Mouse (Mus musculus): ENCODE results near the gene Ccdc85c. TPM values are rescaled to one million over a fixed set of nuclear protein-coding genes. Genes with fewer than 3 reads are reported as not detected.
A peak's percentile ranks its signal among the peaks of the same experiment; 100 is the strongest.

The Ccdc85c gene
- polyA plus RNA-seq, 1 experiment from 2014 or later = 11.2 TPM

DNA sequence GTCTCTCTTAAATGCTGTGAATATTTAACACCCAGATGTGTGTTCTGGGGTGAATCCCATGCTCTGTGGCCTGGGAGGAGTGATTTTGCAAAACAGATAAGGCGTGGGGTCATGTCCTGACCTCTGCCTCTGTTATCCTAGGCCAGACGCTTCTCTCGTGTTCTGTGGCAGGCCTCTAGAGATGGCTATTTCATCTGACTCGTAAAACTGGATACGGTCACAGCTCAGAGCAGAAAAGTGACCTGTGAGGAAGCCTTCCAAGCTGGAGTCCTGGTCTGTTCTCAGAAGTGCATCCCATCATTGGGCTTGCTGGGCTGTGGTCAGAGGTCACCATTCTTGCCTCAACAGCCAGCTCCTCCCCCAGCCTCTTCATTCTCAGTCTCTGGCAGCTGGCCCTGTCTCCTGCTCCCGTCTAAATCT, 37.2 kb upstream of the Ccdc85c start:
- H3K9ac ChIP-seq (ENCODE audit: low read length) = no peak overlapping the region
- H3K9me3 ChIP-seq (ENCODE audit: control insufficient read depth, low read length) = no peaks in the 10 kb centered on the region
- H3K36me3 ChIP-seq (ENCODE audit: control insufficient read depth, insufficient read depth, low read length) = no peaks in the 10 kb centered on the region
- H3K27me3 ChIP-seq (replicated peaks; ENCODE audit: control insufficient read depth, insufficient read depth, low read length) = peaks cover 23% of the 10 kb centered on the region
- H3K27ac ChIP-seq (ENCODE audit: low read depth) = no peak overlapping the region
- ATAC-seq (replicated peaks; ENCODE audit: low FRiP score, low TSS enrichment, low read depth) (no peak), DNase-seq (ENCODE audit: low spot score) (no peak)
- 37% methylated on average over 6 of the region's 6 CpGs for WGBS
- no peaks in the 10 kb centered on the region for H3K4me1 ChIP-seq (replicated peaks; ENCODE audit: control insufficient read depth, insufficient read depth, low read length)
- no peak overlapping the region for H3K4me3 ChIP-seq (ENCODE audit: low read depth, low read length)
- H3K4me2 ChIP-seq (ENCODE audit: low read length) = no peak overlapping the region

DNA sequence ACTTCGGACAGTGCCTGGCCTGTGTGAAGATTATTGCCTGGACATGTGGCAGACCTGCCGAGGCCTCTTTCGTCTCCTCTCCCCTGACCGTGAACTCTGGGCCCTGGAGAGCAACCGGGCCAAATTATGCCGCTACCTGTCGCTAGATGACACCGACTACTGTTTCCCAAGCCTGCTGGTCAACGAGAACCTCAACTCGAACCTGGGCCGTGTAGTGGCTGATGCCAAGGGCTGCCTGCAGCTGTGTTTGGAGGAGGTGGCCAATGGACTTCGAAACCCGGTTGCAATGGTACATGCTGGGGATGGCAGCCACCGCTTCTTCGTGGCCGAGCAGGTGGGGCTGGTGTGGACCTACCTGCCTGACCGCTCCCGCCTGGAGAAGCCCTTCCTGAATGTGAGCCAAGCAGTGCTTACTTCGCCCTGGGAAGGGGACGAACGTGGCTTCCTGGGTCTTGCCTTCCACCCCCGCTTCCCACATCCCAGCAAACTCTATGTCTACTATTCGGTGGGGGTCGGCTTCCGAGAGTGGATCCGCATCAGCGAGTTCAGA, 36.6 kb upstream of the Ccdc85c start:
- H3K4me1 ChIP-seq (replicated peaks; ENCODE audit: control insufficient read depth, insufficient read depth, low read length) = no peaks in the 10 kb centered on the region
- H3K4me2 ChIP-seq (ENCODE audit: low read length) = no peak overlapping the region
- WGBS = 89% methylated on average over 27 of the region's 27 CpGs
- ATAC-seq (replicated peaks; ENCODE audit: low FRiP score, low TSS enrichment, low read depth) = no peak
- no peak overlapping the region for H3K27ac ChIP-seq (ENCODE audit: low read depth)
- H3K9me3 ChIP-seq (ENCODE audit: control insufficient read depth, low read length) = no peaks in the 10 kb centered on the region
- peaks cover 17% of the 10 kb centered on the region for H3K27me3 ChIP-seq (replicated peaks; ENCODE audit: control insufficient read depth, insufficient read depth, low read length)
- no peak overlapping the region for H3K9ac ChIP-seq (ENCODE audit: low read length)
- H3K4me3 ChIP-seq (ENCODE audit: low read depth, low read length) = no peak overlapping the region
- H3K36me3 ChIP-seq (ENCODE audit: control insufficient read depth, insufficient read depth, low read length) = no peaks in the 10 kb centered on the region
- no peak for DNase-seq (ENCODE audit: low spot score)

DNA sequence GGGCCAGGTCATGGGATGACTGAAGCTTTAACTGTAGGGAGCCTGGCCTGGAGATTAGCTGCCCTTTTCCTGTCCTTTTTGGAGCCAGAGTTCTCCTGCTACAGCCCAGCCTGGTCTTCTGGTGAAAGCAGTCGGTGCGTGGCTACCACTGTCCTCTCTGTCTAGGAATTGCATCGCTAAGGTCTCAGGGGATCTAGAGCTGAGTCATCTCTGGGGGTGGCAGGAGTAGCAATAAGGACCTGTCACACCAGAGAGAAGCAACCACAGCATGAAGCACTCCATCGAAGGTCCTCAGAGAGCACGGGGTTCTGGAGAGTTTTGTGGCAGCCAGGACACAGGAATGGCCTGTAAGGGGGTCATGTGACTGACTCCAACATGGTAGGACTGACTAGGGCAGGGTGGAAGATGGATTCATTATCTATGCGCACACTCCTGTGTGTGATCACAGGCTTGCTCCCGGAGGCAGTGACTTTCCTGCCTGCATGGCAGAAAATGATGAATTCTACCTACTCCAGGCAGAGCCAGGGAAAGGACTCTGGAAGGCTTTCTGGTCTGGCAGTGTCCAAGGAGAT, 35.3 kb upstream of the Ccdc85c start:
- H3K4me1 ChIP-seq (replicated peaks; ENCODE audit: control insufficient read depth, insufficient read depth, low read length) = 0 out of 2 replicates have a peak, but pooled peaks cover 4% of the 10 kb centered on the region
- no peak overlapping the region for H3K4me3 ChIP-seq (ENCODE audit: low read depth, low read length)
- H3K27me3 ChIP-seq (replicated peaks; ENCODE audit: control insufficient read depth, insufficient read depth, low read length) = peaks cover 4% of the 10 kb centered on the region; the same call in 1 of the 2 replicates
- ATAC-seq (replicated peaks; ENCODE audit: low FRiP score, low TSS enrichment, low read depth) (no peak), DNase-seq (ENCODE audit: low spot score) (no peak)
- H3K27ac ChIP-seq (ENCODE audit: low read depth) = no peak overlapping the region
- H3K36me3 ChIP-seq (ENCODE audit: control insufficient read depth, insufficient read depth, low read length) = no peaks in the 10 kb centered on the region
- H3K9me3 ChIP-seq (ENCODE audit: control insufficient read depth, low read length) = no peaks in the 10 kb centered on the region
- no peak overlapping the region for H3K9ac ChIP-seq (ENCODE audit: low read length)
- WGBS = 77% methylated on average over 7 of the region's 7 CpGs
- no peak overlapping the region for H3K4me2 ChIP-seq (ENCODE audit: low read length)

DNA sequence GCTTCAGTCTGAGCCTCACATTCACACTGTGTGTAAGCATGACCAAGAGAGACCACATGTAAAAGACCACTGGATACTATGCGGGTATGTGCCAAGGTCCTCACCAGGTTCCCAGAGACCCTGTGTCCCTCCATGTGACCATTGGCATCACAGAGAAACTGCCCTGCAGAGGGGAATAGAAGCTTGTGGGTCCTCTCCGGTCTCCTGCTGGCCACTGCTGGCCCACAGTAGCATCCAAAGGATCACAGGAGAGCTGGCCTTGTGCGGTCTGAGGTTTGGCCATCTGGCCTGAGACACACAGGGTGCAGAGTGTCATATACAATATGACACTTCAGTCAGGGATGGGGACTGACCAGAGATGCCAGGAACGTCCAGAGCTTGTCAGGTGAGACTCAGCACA, 34.8 kb upstream of the Ccdc85c start:
- 75% methylated on average over 4 of the region's 4 CpGs for WGBS
- H3K4me1 ChIP-seq (replicated peaks; ENCODE audit: control insufficient read depth, insufficient read depth, low read length) = 0 out of 2 replicates have a peak, but pooled peaks cover 4% of the 10 kb centered on the region
- H3K36me3 ChIP-seq (ENCODE audit: control insufficient read depth, insufficient read depth, low read length) = no peaks in the 10 kb centered on the region
- H3K27ac ChIP-seq (ENCODE audit: low read depth) = no peak overlapping the region
- no peak overlapping the region for H3K9ac ChIP-seq (ENCODE audit: low read length)
- H3K27me3 ChIP-seq (replicated peaks; ENCODE audit: control insufficient read depth, insufficient read depth, low read length) = peaks cover 5% of the 10 kb centered on the region; the same call in 1 of the 2 replicates
- no peaks in the 10 kb centered on the region for H3K9me3 ChIP-seq (ENCODE audit: control insufficient read depth, low read length)
- no peak overlapping the region for H3K4me3 ChIP-seq (ENCODE audit: low read depth, low read length)
- ATAC-seq (replicated peaks; ENCODE audit: low FRiP score, low TSS enrichment, low read depth) (no peak), DNase-seq (ENCODE audit: low spot score) (no peak)
- H3K4me2 ChIP-seq (ENCODE audit: low read length) = no peak overlapping the region

DNA sequence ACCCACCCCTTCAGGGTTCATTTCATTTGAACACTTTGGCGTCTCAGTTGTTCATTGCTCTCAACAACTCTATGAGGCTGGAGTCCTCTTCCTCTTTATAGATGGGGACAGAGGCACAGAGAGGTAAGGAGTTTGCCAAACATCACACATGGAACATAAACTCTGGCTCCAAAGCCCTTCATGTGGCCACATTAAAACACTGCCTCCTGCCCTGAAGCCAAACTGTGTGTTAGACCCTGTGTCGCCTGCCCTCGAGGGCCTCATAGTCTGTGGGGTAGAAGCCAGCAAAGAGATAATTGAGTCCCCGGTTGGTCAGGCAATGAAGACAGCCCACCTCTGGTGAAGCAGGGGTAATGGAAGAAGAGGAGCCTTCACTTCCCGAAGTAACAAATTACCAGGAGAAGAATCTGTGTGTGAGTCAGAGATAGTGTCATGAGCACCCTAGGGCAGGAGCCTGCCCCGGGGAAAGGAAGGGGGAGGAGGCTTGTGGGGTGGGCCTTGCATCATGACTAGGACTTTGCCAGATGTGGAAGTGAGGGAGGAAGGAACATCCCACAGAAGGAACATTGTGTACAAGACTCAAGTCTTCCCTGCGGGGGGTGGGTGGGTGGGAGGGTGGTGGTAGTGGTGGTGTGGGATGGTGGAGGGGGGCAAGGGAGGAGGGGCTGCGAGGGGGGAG, 34.0 kb upstream of the Ccdc85c start:
- H3K4me1 ChIP-seq (replicated peaks; ENCODE audit: control insufficient read depth, insufficient read depth, low read length) = 0 out of 2 replicates have a peak, but pooled peaks cover 4% of the 10 kb centered on the region
- H3K9me3 ChIP-seq (ENCODE audit: control insufficient read depth, low read length) = no peaks in the 10 kb centered on the region
- peaks cover 7% of the 10 kb centered on the region; the same call in 1 of the 2 replicates for H3K27me3 ChIP-seq (replicated peaks; ENCODE audit: control insufficient read depth, insufficient read depth, low read length)
- H3K4me2 ChIP-seq (ENCODE audit: low read length) = no peak overlapping the region
- no peaks in the 10 kb centered on the region for H3K36me3 ChIP-seq (ENCODE audit: control insufficient read depth, insufficient read depth, low read length)
- ATAC-seq (replicated peaks; ENCODE audit: low FRiP score, low TSS enrichment, low read depth) (no peak), DNase-seq (ENCODE audit: low spot score) (no peak)
- 50% methylated on average over 8 of the region's 8 CpGs for WGBS
- no peak overlapping the region for H3K9ac ChIP-seq (ENCODE audit: low read length)
- H3K4me3 ChIP-seq (ENCODE audit: low read depth, low read length) = no peak overlapping the region
- no peak overlapping the region for H3K27ac ChIP-seq (ENCODE audit: low read depth)

DNA sequence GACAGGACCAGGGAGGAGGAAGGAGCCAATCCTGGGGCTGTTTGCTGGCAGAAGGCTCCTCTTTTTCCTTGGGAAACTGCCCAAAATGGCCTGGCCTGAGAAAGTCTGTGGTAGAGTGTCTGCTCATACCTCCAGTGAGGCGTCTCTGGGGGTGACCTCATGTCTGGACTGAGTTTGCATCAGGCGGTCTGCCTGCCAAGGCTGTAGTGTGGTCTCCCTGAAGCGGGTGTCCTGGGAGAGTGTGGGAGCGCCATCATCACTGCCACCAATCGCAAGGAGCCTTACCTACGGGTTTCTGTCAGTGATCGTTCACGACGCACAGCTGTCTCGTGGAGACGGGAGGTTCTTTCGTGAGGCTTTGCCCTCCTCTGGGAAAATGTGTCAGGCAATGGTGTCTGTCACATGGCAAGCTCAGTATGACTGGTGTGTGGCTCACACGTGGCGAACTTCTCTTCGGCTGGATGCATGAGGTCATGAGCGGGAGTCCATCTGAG, 33.2 kb upstream of the Ccdc85c start:
- no peaks in the 10 kb centered on the region for H3K36me3 ChIP-seq (ENCODE audit: control insufficient read depth, insufficient read depth, low read length)
- no peak for ATAC-seq (replicated peaks; ENCODE audit: low FRiP score, low TSS enrichment, low read depth)
- DNase-seq (ENCODE audit: low spot score) = no peak
- no peak overlapping the region for H3K4me3 ChIP-seq (ENCODE audit: low read depth, low read length)
- H3K27me3 ChIP-seq (replicated peaks; ENCODE audit: control insufficient read depth, insufficient read depth, low read length) = peaks cover 7% of the 10 kb centered on the region; the same call in 1 of the 2 replicates
- H3K9me3 ChIP-seq (ENCODE audit: control insufficient read depth, low read length) = no peaks in the 10 kb centered on the region
- 83% methylated on average over 16 of the region's 16 CpGs for WGBS
- H3K4me2 ChIP-seq (ENCODE audit: low read length) = no peak overlapping the region
- no peak overlapping the region for H3K27ac ChIP-seq (ENCODE audit: low read depth)
- no peak overlapping the region for H3K9ac ChIP-seq (ENCODE audit: low read length)
- 0 out of 2 replicates have a peak, but pooled peaks cover 4% of the 10 kb centered on the region for H3K4me1 ChIP-seq (replicated peaks; ENCODE audit: control insufficient read depth, insufficient read depth, low read length)

DNA sequence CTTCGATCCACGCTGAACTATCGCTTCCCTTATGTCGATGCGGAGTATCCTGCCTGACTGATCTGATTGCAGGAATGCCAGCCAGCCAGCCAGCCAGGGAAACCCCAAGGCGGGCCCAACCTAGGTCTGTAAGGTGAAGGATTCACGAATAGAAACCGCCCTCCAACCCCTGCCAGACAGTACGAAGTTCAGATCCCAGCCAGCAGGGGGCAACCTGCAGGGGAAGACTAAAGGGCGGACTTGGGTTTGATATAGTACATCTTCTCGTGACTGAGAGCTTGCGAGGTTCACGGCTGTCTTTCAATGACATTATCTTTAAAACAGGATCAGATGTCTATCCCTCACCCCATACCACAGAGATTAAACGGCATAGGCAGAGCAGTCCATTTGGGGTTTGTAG, 32.3 kb upstream of the Ccdc85c start:
- H3K9ac ChIP-seq (ENCODE audit: low read length) = no peak overlapping the region
- no peak overlapping the region for H3K4me2 ChIP-seq (ENCODE audit: low read length)
- no peaks in the 10 kb centered on the region for H3K36me3 ChIP-seq (ENCODE audit: control insufficient read depth, insufficient read depth, low read length)
- 0 out of 2 replicates have a peak, but pooled peaks cover 4% of the 10 kb centered on the region for H3K4me1 ChIP-seq (replicated peaks; ENCODE audit: control insufficient read depth, insufficient read depth, low read length)
- 25% methylated on average over 14 of the region's 14 CpGs for WGBS
- H3K9me3 ChIP-seq (ENCODE audit: control insufficient read depth, low read length) = no peaks in the 10 kb centered on the region
- H3K4me3 ChIP-seq (ENCODE audit: low read depth, low read length) = no peak overlapping the region
- peak; percentile 87 for DNase-seq (ENCODE audit: low spot score)
- H3K27ac ChIP-seq (ENCODE audit: low read depth) = no peak overlapping the region
- no peak for ATAC-seq (replicated peaks; ENCODE audit: low FRiP score, low TSS enrichment, low read depth)
- H3K27me3 ChIP-seq (replicated peaks; ENCODE audit: control insufficient read depth, insufficient read depth, low read length) = peaks cover 7% of the 10 kb centered on the region; the same call in 1 of the 2 replicates

DNA sequence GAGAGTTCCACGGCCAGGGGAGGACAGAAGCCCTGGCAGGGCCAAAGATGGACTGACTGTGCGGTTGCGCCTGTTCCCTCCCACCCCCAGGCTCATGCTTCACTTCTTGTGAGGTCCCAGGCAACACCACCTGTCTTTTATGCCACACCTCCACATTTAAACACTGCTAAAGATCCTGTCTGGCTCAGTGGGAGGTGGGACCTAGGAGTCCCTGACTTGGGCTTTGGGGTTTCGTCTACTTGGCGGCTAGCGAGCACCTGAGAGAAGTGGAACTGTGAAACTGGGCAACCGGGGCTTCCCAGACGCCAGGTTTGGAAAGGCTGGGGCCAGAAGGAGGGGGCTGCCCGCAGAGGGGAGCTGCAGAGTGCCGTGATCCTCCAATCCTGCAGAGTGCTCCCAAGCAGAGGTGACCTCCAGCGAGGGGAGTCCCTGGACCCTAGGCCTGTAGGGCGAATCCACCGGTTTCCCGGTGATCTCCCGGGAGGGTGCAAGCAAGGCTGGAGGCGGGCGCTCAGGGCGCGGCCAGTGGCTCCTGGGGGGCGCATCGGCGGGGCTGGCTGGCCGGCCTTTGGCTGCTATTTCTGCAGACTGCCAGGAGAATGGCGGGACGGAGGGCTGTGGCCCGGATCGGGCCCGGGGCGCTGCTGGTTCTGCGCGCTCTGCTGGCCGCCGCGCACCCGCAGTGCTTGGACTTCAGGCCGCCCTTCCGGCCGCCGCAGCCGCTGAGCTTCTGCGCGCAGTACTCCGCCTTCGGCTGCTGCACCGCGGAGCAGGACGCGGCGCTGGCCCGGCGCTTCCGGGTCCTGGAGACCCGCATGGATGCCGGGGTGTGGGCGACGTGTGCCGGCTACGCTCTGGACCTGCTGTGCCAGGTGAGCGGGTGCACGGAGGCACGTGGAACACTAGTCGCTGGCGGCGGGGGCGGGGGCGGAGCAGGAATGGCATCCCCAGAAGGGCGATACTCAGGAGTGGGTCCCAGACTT, 30.9 kb upstream of the Ccdc85c start, which contains the start of gene Hhipl1:
Hhipl1 (plus strand) TSS at position 459 of the 983 bp plus-strand sequence.
- 2% methylated on average over 63 of the region's 67 CpGs for WGBS
- Histone ChIP-seq H3K36me3 (ENCODE audit: control insufficient read depth, insufficient read depth, low read length) (no peaks in the 10 kb centered on the region), H3K27me3 (replicated peaks; ENCODE audit: control insufficient read depth, insufficient read depth, low read length) (peaks cover 7% of the 10 kb centered on the region; the same call in 1 of the 2 replicates), H3K27ac (ENCODE audit: low read depth) (no peak within 1 kb of the TSS; the same call in 1 of the 2 replicates), H3K4me1 (replicated peaks; ENCODE audit: control insufficient read depth, insufficient read depth, low read length) (0 out of 2 replicates have a peak, but pooled peaks cover 4% of the 10 kb centered on the region), H3K4me2 (ENCODE audit: low read length) (peak within 1 kb of the TSS; percentile 69), H3K9ac (ENCODE audit: low read length) (peak within 1 kb of the TSS; percentile 52), H3K4me3 (ENCODE audit: low read depth, low read length) (peak within 1 kb of the TSS; percentile 51), H3K9me3 (ENCODE audit: control insufficient read depth, low read length) (no peaks in the 10 kb centered on the region)
- DNase-seq (ENCODE audit: low spot score) (peak; percentile 73), ATAC-seq (replicated peaks; ENCODE audit: low FRiP score, low TSS enrichment, low read depth) (peak; percentile 71)
